Mouse (Mus musculus): ENCODE results near the gene Sphk2.

GRCm38 (mm10) chr7:45702809-45703520 is 14.8 kb downstream of the Sphk2 start:
- no peak for TF ChIP-seq CTCF (IDR thresholded peaks at IDR 0.05; ENCODE audit: borderline replicate concordance, control insufficient read depth, extremely low read depth, insufficient read depth, low read length, poor library complexity)
- TF ChIP-seq POLR2A (IDR thresholded peaks at IDR 0.05; ENCODE audit: control insufficient read depth, extremely low read depth, insufficient read depth, low read length, poor library complexity), result no peak

All from thymus, adult 2 months (tissue).